In genomic region chr1:84838156-84838555, GRCm38 (mm10) we compare ENCODE assay signal across 8 mouse cellular contexts. TPM values are rescaled to one million over a fixed set of nuclear protein-coding genes. Genes with fewer than 3 reads are reported as not detected.
DNase-seq lines count a peak whose midpoint lies in the region; ATAC-seq lines count a peak whose summit lies in the region.

No protein-coding gene starts in this region.

- H3K4me3 ChIP-seq in hindbrain, embryonic 12.5 days, result peak overlapping the region; percentile 98
- peak overlapping the region; percentile 97 for H3K4me3 ChIP-seq in midbrain, embryonic 11.5 days (ENCODE audit: low read depth, low read length)

- peak; percentile 14 for ATAC-seq in hindbrain, embryonic 12.5 days (ENCODE audit: low FRiP score)
- 0 out of 2 replicates have a peak, but pooled peaks have one; percentile 0 for ATAC-seq in midbrain, embryonic 11.5 days (ENCODE audit: low FRiP score)
- ATAC-seq in activated CD4-positive, CD25-positive, alpha-beta regulatory T cell, adult 4 months, result no peak
- ATAC-seq in CD4-positive, CD25-positive, alpha-beta regulatory T cell, adult 4 months, result no peak

- H3K9me3 ChIP-seq in hindbrain, embryonic 12.5 days (replicated peaks), result no peaks in the 10 kb centered on the region
- H3K9me3 ChIP-seq in midbrain, embryonic 11.5 days (ENCODE audit: control insufficient read depth, low read length), result no peaks in the 10 kb centered on the region

- peak overlapping the region; percentile 74 for H3K4me2 ChIP-seq in hindbrain, embryonic 12.5 days (replicated peaks)
- peak overlapping the region; percentile 73 for H3K4me2 ChIP-seq in midbrain, embryonic 11.5 days

- H3K27ac ChIP-seq in hindbrain, embryonic 12.5 days, result peak overlapping the region; percentile 98
- peak overlapping the region; percentile 89; the same call in 1 of the 2 replicates for H3K27ac ChIP-seq in midbrain, embryonic 11.5 days (ENCODE audit: low read depth, low read length)

- intact Hi-C loops in left cerebral cortex, postnatal 4 days (cut with DNase I), result no loop called here

- peak overlapping the region; percentile 98 for H3K9ac ChIP-seq in hindbrain, embryonic 12.5 days
- H3K9ac ChIP-seq in midbrain, embryonic 11.5 days (ENCODE audit: low read length), result peak overlapping the region; percentile 97

- peak; percentile 6 for DNase-seq in layer of hippocampus, adult 9-11 months
- DNase-seq in layer of hippocampus, adult 9-10 months (ENCODE audit: low spot score), result no peak
- DNase-seq in brain, adult 2 months (ENCODE audit: low read depth, low spot score), result peak; percentile 23
- peak; percentile 92 for DNase-seq in midbrain, embryonic 11.5 days (ENCODE audit: low spot score, missing footprints)
- DNase-seq in left cerebral cortex, postnatal 4 days, result no peak

- WGBS in hindbrain, embryonic 12.5 days, result 0% methylated on average over 21 of the region's 22 CpGs
- WGBS in midbrain, embryonic 11.5 days, result 0% methylated on average over 22 of the region's 22 CpGs

- H3K27me3 ChIP-seq in hindbrain, embryonic 12.5 days, result no peaks in the 10 kb centered on the region
- H3K27me3 ChIP-seq in midbrain, embryonic 11.5 days (ENCODE audit: control insufficient read depth, insufficient read depth, low read length), result no peaks in the 10 kb centered on the region

- peaks cover 12% of the 10 kb centered on the region for H3K36me3 ChIP-seq in hindbrain, embryonic 12.5 days
- no peaks in the 10 kb centered on the region for H3K36me3 ChIP-seq in midbrain, embryonic 11.5 days (ENCODE audit: control insufficient read depth, insufficient read depth, low read length)

- H3K4me1 ChIP-seq in hindbrain, embryonic 12.5 days, result peaks cover 16% of the 10 kb centered on the region
- H3K4me1 ChIP-seq in midbrain, embryonic 11.5 days (ENCODE audit: control insufficient read depth, insufficient read depth, low read length), result peaks cover 6% of the 10 kb centered on the region; the same call in 1 of the 2 replicates

RNA-seq across cellular contexts. Expression of gene Fbxo36, which starts 1.5 kb away (rescaled TPM):
- polyA plus RNA-seq in hindbrain, embryonic 12.5 days (2016; fragmentation: Nextera tagmentation; extraction: Ambion mirVana), result 8.6 and 10.8 TPM in 2 replicates
- polyA plus RNA-seq in midbrain, embryonic 11.5 days (2014; fragmentation: Nextera tagmentation; extraction: Ambion mirVana), result 10.7 and 12.3 TPM in 2 replicates
- polyA plus RNA-seq in activated CD4-positive, CD25-positive, alpha-beta regulatory T cell, adult 4 months (2017; shearing (Covaris generic)), result 1 to 10 TPM; 2.7 to 3.3 TPM
- total RNA-seq in left cerebral cortex, postnatal 4 days (2021), result 1 to 10 TPM in 1 of 2 experiments, under 1 TPM in 1; 0.99 to 1.2 TPM
- 1 to 10 TPM; 1.4 to 2.4 TPM for polyA plus RNA-seq in CD4-positive, CD25-positive, alpha-beta regulatory T cell, adult 4 months (2017; shearing (Covaris generic))

RNA-seq across cellular contexts. Expression of gene Trip12, which starts 2.2 kb away (rescaled TPM):
- 109 and 118 TPM in 2 replicates for polyA plus RNA-seq in hindbrain, embryonic 12.5 days (2016; fragmentation: Nextera tagmentation; extraction: Ambion mirVana)
- polyA plus RNA-seq in midbrain, embryonic 11.5 days (2014; fragmentation: Nextera tagmentation; extraction: Ambion mirVana), result 99.4 and 107 TPM in 2 replicates
- polyA plus RNA-seq in activated CD4-positive, CD25-positive, alpha-beta regulatory T cell, adult 4 months (2017; shearing (Covaris generic)), result 100 to 1,000 TPM; 129 to 152 TPM
- 100 to 1,000 TPM; 218 to 235 TPM for total RNA-seq in left cerebral cortex, postnatal 4 days (2021)
- polyA plus RNA-seq in CD4-positive, CD25-positive, alpha-beta regulatory T cell, adult 4 months (2017; shearing (Covaris generic)), result 100 to 1,000 TPM; 156 to 163 TPM

Comparison
In these comparisons a context has a peak if more than half of its experiments do, and no peak if none do; other contexts are left out.
1. DNase-seq: peak in layer of hippocampus, adult 9-11 months (single experiment), brain, adult 2 months (single experiment) and midbrain, embryonic 11.5 days (single experiment); none in layer of hippocampus, adult 9-10 months (single experiment) and left cerebral cortex, postnatal 4 days (single experiment).
2. ATAC-seq: peak in hindbrain, embryonic 12.5 days (single experiment) and midbrain, embryonic 11.5 days (single experiment); none in activated CD4-positive, CD25-positive, alpha-beta regulatory T cell, adult 4 months (single experiment) and CD4-positive, CD25-positive, alpha-beta regulatory T cell, adult 4 months (single experiment).